Mouse (Mus musculus): ENCODE results near the gene Tbc1d22a. TPM values are rescaled to one million over a fixed set of nuclear protein-coding genes. Genes with fewer than 3 reads are reported as not detected.

The Tbc1d22a gene
- polyA plus RNA-seq, 1 experiment from 2014 or later: 15.3 TPM

DNA sequence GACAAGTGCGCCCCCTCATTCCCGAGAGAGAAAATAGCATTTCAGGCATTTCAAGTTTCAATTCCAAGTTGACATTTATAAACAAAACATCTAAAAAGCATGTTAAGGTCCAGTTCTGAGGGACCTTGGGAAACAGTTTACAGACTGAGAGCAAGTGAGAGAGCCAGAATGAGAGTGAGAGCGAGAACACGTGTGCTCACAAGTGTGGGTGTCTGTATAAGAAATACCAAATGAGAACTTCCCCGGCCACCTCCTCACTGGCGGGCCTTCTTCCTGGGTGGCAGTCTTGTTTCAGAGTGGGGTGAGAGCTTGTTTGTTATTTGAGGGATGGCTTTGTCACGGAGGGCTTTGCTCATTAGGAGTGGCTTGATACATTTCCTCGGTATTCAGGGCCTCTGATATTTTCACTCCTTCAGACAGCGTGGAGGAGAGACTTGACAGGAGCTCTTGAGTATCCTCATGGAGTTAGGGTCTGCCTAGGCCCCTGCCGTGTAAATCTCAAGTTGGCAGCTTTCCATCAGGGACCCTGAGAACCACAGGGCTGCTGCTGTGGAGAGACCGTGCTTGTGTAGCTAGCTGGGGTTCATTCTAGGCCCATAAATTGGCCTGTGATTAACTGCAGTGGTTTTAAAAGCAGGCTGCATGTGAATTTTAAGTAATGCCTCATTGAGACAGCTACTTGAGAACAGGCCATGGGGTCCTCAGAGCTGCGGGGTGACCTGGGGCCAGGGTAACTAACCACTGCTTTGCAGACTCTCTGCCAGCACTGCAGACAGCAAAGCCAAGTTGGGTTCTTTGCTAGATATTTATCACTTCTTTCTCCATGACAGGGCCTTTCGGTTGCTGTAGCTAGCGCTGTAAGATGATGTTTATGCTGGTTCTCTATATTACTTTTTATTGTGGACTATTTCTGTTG, 65.1 kb downstream of the Tbc1d22a start:
- Histone ChIP-seq H3K27ac (ENCODE audit: low read depth, low read length) (no peak overlapping the region), H3K36me3 (ENCODE audit: control insufficient read depth, insufficient read depth) (no peaks in the 10 kb centered on the region), H3K9me3 (ENCODE audit: control insufficient read depth) (no peaks in the 10 kb centered on the region), H3K27me3 (replicated peaks; ENCODE audit: control insufficient read depth, insufficient read depth, low read length) (no peaks in the 10 kb centered on the region), H3K9ac (ENCODE audit: low read depth, low read length) (no peak overlapping the region), H3K4me1 (replicated peaks; ENCODE audit: control insufficient read depth, insufficient read depth, low read length) (peaks cover 10% of the 10 kb centered on the region), H3K4me3 (ENCODE audit: low read depth, low read length) (no peak overlapping the region), H3K4me2 (replicated peaks; ENCODE audit: low read depth) (no peak overlapping the region)
- 62% methylated on average over 14 of the region's 14 CpGs for WGBS
- ATAC-seq: no peak
- no peak for TF ChIP-seq CTCF (IDR thresholded peaks at IDR 0.05; ENCODE audit: low read depth)

GRCm38 (mm10) chr15:86280137-86280536, 65.9 kb downstream of the Tbc1d22a start:
- H3K27ac ChIP-seq (ENCODE audit: low read depth, low read length): no peak overlapping the region
- WGBS: 61% methylated on average over 4 of the region's 4 CpGs

DNA sequence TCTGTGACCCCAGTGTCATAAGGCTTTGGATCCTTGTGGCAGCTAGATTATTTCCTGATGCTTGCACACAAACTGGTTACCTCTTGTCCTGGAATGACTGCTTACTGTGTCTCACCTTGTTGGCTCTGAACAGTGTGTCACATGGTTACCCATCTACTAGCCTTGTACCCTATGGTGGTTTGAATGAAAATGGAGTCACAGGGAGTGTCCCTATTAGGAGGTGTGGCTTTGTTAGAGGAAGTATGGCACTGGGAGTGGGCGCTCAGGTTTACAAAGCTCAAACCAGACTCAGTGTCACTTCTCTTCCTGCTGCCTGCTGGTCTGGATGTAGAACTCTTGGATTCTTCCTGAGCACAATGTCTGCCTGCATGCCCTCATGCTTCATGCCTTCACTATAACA, 69.0 kb downstream of the Tbc1d22a start:
- Histone ChIP-seq H3K4me3 (ENCODE audit: low read depth, low read length) (no peak overlapping the region), H3K9me3 (ENCODE audit: control insufficient read depth) (no peaks in the 10 kb centered on the region), H3K4me2 (replicated peaks; ENCODE audit: low read depth) (no peak overlapping the region), H3K36me3 (ENCODE audit: control insufficient read depth, insufficient read depth) (no peaks in the 10 kb centered on the region), H3K27ac (ENCODE audit: low read depth, low read length) (no peak overlapping the region), H3K27me3 (replicated peaks; ENCODE audit: control insufficient read depth, insufficient read depth, low read length) (no peaks in the 10 kb centered on the region), H3K4me1 (replicated peaks; ENCODE audit: control insufficient read depth, insufficient read depth, low read length) (peaks cover 3% of the 10 kb centered on the region; the same call in 1 of the 2 replicates), H3K9ac (ENCODE audit: low read depth, low read length) (no peak overlapping the region)
- WGBS: 83% methylated on average over 1 of the region's 1 CpGs
- TF ChIP-seq CTCF (IDR thresholded peaks at IDR 0.05; ENCODE audit: low read depth): no peak
- peak; percentile 65 for ATAC-seq

More at GRCm38 (mm10) chr15:86280137-86280536, 65.9 kb downstream of the Tbc1d22a start:
- Histone ChIP-seq H3K27me3 (replicated peaks; ENCODE audit: control insufficient read depth, insufficient read depth, low read length) (no peaks in the 10 kb centered on the region), H3K4me3 (ENCODE audit: low read depth, low read length) (no peak overlapping the region), H3K9me3 (ENCODE audit: control insufficient read depth) (no peaks in the 10 kb centered on the region), H3K9ac (ENCODE audit: low read depth, low read length) (no peak overlapping the region), H3K4me2 (replicated peaks; ENCODE audit: low read depth) (no peak overlapping the region), H3K4me1 (replicated peaks; ENCODE audit: control insufficient read depth, insufficient read depth, low read length) (peaks cover 11% of the 10 kb centered on the region), H3K36me3 (ENCODE audit: control insufficient read depth, insufficient read depth) (no peaks in the 10 kb centered on the region)
- no peak for ATAC-seq
- TF ChIP-seq CTCF (IDR thresholded peaks at IDR 0.05; ENCODE audit: low read depth): no peak

DNA sequence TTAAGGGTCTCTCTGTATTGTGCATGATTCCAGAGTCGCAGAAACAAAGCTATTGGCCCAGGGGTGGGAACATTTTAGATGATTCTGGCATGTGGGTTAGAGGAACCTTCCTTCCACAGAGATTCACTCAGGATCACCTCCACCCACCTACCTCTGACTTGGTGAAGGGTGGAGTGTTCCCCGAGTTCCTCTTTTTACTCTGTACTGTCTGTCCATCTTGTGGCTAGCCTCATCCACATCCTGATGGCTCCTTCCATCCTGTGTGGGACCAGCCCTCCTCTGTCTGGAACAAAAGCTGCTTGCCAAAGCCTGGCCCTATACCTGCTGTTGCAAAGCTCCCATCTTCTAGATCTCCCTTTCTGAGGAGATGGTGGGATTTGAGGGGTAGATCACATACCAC, 71.0 kb downstream of the Tbc1d22a start:
- Histone ChIP-seq H3K9me3 (ENCODE audit: control insufficient read depth) (no peaks in the 10 kb centered on the region), H3K36me3 (ENCODE audit: control insufficient read depth, insufficient read depth) (no peaks in the 10 kb centered on the region), H3K9ac (ENCODE audit: low read depth, low read length) (no peak overlapping the region), H3K4me1 (replicated peaks; ENCODE audit: control insufficient read depth, insufficient read depth, low read length) (peaks cover 3% of the 10 kb centered on the region; the same call in 1 of the 2 replicates), H3K27ac (ENCODE audit: low read depth, low read length) (no peak overlapping the region), H3K27me3 (replicated peaks; ENCODE audit: control insufficient read depth, insufficient read depth, low read length) (no peaks in the 10 kb centered on the region), H3K4me3 (ENCODE audit: low read depth, low read length) (no peak overlapping the region), H3K4me2 (replicated peaks; ENCODE audit: low read depth) (no peak overlapping the region)
- 89% methylated on average over 2 of the region's 2 CpGs for WGBS
- no peak for TF ChIP-seq CTCF (IDR thresholded peaks at IDR 0.05; ENCODE audit: low read depth)
- no peak for ATAC-seq

DNA sequence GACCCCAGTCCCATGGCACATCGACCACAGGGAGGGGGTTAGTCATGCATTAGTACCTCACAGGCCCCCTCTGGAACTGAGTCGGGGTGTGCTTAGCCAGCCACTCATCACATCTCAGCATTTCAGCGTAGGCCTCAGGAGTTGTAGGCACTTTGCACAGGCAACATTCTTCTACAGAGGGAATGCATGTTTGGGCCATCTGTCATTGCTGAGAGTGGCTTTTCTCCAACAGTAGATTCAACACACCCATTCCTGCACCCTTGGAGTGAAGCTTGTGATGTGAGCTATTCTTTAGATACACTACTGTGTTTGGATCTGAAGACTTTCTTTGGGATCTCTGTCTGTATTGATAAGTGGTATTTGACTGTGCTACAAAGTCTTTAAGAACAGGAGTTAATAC, 75.8 kb downstream of the Tbc1d22a start:
- no peaks in the 10 kb centered on the region for H3K27me3 ChIP-seq (replicated peaks; ENCODE audit: control insufficient read depth, insufficient read depth, low read length)
- H3K4me2 ChIP-seq (replicated peaks; ENCODE audit: low read depth): no peak overlapping the region
- TF ChIP-seq CTCF (IDR thresholded peaks at IDR 0.05; ENCODE audit: low read depth): no peak
- H3K27ac ChIP-seq (ENCODE audit: low read depth, low read length): no peak overlapping the region
- ATAC-seq: no peak
- H3K9ac ChIP-seq (ENCODE audit: low read depth, low read length): no peak overlapping the region
- H3K36me3 ChIP-seq (ENCODE audit: control insufficient read depth, insufficient read depth): no peaks in the 10 kb centered on the region
- no peaks in the 10 kb centered on the region for H3K4me1 ChIP-seq (replicated peaks; ENCODE audit: control insufficient read depth, insufficient read depth, low read length)
- H3K4me3 ChIP-seq (ENCODE audit: low read depth, low read length): no peak overlapping the region
- 78% methylated on average over 3 of the region's 3 CpGs for WGBS
- no peaks in the 10 kb centered on the region for H3K9me3 ChIP-seq (ENCODE audit: control insufficient read depth)

- no peak overlapping the region for H3K9ac ChIP-seq (ENCODE audit: low read depth, low read length)
- H3K4me2 ChIP-seq (replicated peaks; ENCODE audit: low read depth): no peak overlapping the region
- no peaks in the 10 kb centered on the region for H3K27me3 ChIP-seq (replicated peaks; ENCODE audit: control insufficient read depth, insufficient read depth, low read length)
- H3K4me3 ChIP-seq (ENCODE audit: low read depth, low read length): no peak overlapping the region
- no peak overlapping the region for H3K27ac ChIP-seq (ENCODE audit: low read depth, low read length)
- no peak for TF ChIP-seq CTCF (IDR thresholded peaks at IDR 0.05; ENCODE audit: low read depth)
- WGBS: 92% methylated on average over 6 of the region's 6 CpGs
- no peaks in the 10 kb centered on the region for H3K36me3 ChIP-seq (ENCODE audit: control insufficient read depth, insufficient read depth)
- no peaks in the 10 kb centered on the region for H3K4me1 ChIP-seq (replicated peaks; ENCODE audit: control insufficient read depth, insufficient read depth, low read length)
- H3K9me3 ChIP-seq (ENCODE audit: control insufficient read depth): no peaks in the 10 kb centered on the region
- no peak for ATAC-seq
These were observed 78.0 kb downstream of the Tbc1d22a start for GRCm38 (mm10) chr15:86292288-86292687.

Data from intestine, postnatal 0 days (tissue).